Mouse (Mus musculus): ENCODE data around the gene Upf3b. TPM values are rescaled to one million over a fixed set of nuclear protein-coding genes. Genes with fewer than 3 reads are reported as not detected.
"Not testable (repeated sequence)": the region's sequence is repeated elsewhere in the genome, so short reads cannot be mapped to it uniquely, and the experiment has no call there.

Gene Upf3b
- 25.1 and 29.7 TPM in 2 replicates for polyA plus RNA-seq (2015; fragmentation: Nextera tagmentation; extraction: Ambion mirVana)

DNA sequence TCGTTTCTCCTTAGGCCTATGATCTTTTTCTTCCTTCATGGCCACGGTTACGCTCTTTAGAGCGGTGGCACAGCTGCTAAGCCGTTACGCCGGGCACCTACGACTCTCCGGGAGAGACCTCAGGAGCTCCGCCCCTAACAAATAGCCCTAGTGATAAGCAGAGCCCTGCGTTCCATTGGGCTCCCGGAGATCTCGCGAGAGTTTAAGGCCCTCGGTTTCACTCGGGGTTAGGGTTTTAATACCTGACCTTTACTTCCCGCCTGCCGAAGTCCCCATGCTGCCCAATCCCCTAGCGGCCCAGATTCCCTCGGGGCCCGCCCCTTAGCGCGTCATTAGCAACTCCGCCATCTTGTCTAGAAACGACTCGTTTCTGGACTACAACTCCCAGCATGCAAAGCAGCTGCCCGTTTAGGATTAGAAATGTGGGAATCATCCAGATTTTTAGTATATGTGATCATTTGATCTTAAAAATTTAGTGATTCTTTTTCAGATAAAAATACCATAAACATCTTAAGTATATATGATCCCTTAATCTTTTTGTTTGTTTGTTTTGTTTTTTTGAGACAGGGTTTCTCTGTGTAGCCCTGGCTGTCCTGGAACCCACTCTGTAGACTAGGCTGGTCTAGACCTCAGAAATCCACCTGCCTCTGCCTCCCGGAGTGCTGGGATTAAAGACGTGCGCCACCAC, at the start of gene Upf3b:
Gene Upf3b, minus strand, starts transcription at position 130 of the 688 bp plus-strand sequence.
- H3K27me3 ChIP-seq (replicated peaks; ENCODE audit: control insufficient read depth, insufficient read depth, low read length) = no peaks in the 10 kb centered on the region
- H3K27ac ChIP-seq (ENCODE audit: low read length) = peak within 1 kb of the TSS; percentile 88
- H3K9ac ChIP-seq (replicated peaks; ENCODE audit: low read depth, low read length) = peak within 1 kb of the TSS; percentile 69
- WGBS = 18% methylated on average over 29 of the region's 30 CpGs
- ATAC-seq = peak; percentile 98
- H3K4me2 ChIP-seq (ENCODE audit: low read length) = peak within 1 kb of the TSS; percentile 60
- H3K4me3 ChIP-seq (replicated peaks; ENCODE audit: low read length) = peak within 1 kb of the TSS; percentile 70
- peaks cover 3% of the 10 kb centered on the region; the same call in 1 of the 2 replicates for H3K4me1 ChIP-seq (replicated peaks; ENCODE audit: control insufficient read depth, insufficient read depth, low read length)
- no peaks in the 10 kb centered on the region for H3K9me3 ChIP-seq (ENCODE audit: control insufficient read depth, low read length)
- no peaks in the 10 kb centered on the region for H3K36me3 ChIP-seq (ENCODE audit: control insufficient read depth, insufficient read depth)

DNA sequence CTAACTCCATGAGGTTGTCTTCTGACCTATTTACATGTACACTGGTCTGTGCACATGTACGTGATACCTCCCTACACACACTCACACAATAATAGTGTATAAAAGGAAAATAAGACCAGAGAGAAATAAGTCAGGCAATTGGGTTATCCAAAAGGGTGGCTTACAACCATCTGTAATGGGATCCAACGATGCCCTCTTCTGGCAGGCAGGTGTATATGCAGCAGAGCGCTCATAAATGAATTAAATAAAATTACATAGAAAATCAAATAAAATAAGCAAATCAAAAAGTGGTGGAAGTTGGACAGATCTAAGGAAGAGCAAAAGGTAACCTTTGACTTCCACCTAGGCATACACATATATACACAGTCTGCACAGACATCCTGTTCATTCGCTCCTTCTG, 47.7 kb upstream of the Upf3b start:
- WGBS = 60% methylated on average over 4 of the region's 4 CpGs
- Histone ChIP-seq H3K9me3 (ENCODE audit: control insufficient read depth, low read length) (no peaks in the 10 kb centered on the region), H3K9ac (replicated peaks; ENCODE audit: low read depth, low read length) (no peak overlapping the region), H3K4me3 (replicated peaks; ENCODE audit: low read length) (no peak overlapping the region), H3K36me3 (ENCODE audit: control insufficient read depth, insufficient read depth) (no peaks in the 10 kb centered on the region), H3K4me1 (replicated peaks; ENCODE audit: control insufficient read depth, insufficient read depth, low read length) (no peaks in the 10 kb centered on the region), H3K4me2 (ENCODE audit: low read length) (no peak overlapping the region), H3K27ac (ENCODE audit: low read length) (no peak overlapping the region), H3K27me3 (replicated peaks; ENCODE audit: control insufficient read depth, insufficient read depth, low read length) (no peaks in the 10 kb centered on the region)
- no peak for ATAC-seq

DNA sequence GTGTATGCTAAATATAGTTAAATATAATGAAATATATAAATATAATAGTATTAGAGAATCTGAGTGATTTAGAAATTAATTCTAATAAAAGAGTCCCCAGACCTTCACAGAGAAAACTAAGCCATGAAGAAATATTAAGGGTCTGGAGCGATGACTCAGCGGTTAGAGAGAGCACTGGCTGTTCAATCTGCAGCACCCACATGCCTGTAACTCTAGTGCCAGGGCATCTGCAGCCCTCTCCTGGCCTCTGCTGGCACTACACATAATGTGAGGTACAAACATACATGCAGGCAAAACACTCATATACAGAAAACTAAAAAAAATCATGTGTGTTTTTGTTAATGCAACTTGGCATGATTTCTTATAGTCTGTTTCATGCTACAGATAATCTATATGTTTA, 34.8 kb upstream of the Upf3b start:
- ATAC-seq = no peak

DNA sequence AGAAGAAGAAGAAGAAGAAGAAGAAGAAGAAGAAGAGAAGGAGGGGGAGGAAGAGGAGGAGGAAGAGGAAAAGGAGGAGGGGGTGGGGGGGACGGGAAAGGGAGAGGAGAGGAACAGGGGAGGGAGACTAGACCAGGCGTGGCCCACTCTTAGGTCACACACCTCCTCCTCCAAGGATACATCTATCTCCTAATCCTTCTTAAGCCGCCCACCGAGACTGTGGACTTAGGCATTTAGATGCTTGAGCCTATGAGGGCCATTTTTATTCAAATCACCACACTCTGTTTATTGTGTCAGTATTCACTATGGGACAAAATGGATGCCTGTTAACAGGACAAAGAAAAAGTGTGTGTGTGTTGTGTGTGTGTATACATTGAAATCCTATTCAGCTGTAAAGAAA, 34.4 kb upstream of the Upf3b start:
- no CpG with 5 or more reads among the region's 4 CpGs for WGBS
- not testable (repeated sequence) for ATAC-seq; H3K27ac ChIP-seq (ENCODE audit: low read length); H3K4me2 ChIP-seq (ENCODE audit: low read length); H3K27me3 ChIP-seq (replicated peaks; ENCODE audit: control insufficient read depth, insufficient read depth, low read length); H3K9me3 ChIP-seq (ENCODE audit: control insufficient read depth, low read length); H3K36me3 ChIP-seq (ENCODE audit: control insufficient read depth, insufficient read depth); H3K4me1 ChIP-seq (replicated peaks; ENCODE audit: control insufficient read depth, insufficient read depth, low read length); H3K4me3 ChIP-seq (replicated peaks; ENCODE audit: low read length); H3K9ac ChIP-seq (replicated peaks; ENCODE audit: low read depth, low read length)

More for the DNA sequence above, 34.8 kb upstream of the Upf3b start:
- no peak overlapping the region for H3K4me3 ChIP-seq (replicated peaks; ENCODE audit: low read length)
- H3K4me2 ChIP-seq (ENCODE audit: low read length) = no peak overlapping the region
- 97% methylated on average over 2 of the region's 2 CpGs for WGBS
- H3K27ac ChIP-seq (ENCODE audit: low read length) = no peak overlapping the region
- no peak overlapping the region for H3K9ac ChIP-seq (replicated peaks; ENCODE audit: low read depth, low read length)
- no peaks in the 10 kb centered on the region for H3K4me1 ChIP-seq (replicated peaks; ENCODE audit: control insufficient read depth, insufficient read depth, low read length)
- no peaks in the 10 kb centered on the region for H3K27me3 ChIP-seq (replicated peaks; ENCODE audit: control insufficient read depth, insufficient read depth, low read length)
- H3K36me3 ChIP-seq (ENCODE audit: control insufficient read depth, insufficient read depth) = peaks cover 7% of the 10 kb centered on the region
- no peaks in the 10 kb centered on the region for H3K9me3 ChIP-seq (ENCODE audit: control insufficient read depth, low read length)

DNA sequence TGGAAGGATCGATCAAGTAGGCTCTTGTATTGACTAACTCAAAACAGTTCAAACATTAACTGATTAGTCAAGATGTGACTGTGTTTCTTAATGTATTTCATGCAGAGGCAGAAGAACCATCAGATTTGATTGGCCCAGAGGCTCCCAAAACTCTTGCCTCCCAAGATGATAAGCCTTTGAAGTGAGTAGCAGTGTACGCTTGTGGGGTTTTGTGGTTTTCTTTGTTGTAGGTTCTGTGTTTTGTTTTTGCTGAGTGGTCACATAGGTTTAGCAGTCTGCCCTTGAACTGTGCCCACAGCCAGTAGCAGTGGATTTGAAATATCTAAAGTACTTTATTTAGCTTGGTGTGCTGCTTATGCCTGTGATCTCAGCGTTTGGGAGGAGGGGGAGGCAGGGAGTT, 31.6 kb upstream of the Upf3b start:
- no peaks in the 10 kb centered on the region for H3K9me3 ChIP-seq (ENCODE audit: control insufficient read depth, low read length)
- H3K36me3 ChIP-seq (ENCODE audit: control insufficient read depth, insufficient read depth) = 0 out of 2 replicates have a peak, but pooled peaks cover 5% of the 10 kb centered on the region
- H3K27me3 ChIP-seq (replicated peaks; ENCODE audit: control insufficient read depth, insufficient read depth, low read length) = no peaks in the 10 kb centered on the region
- no peak overlapping the region for H3K4me2 ChIP-seq (ENCODE audit: low read length)
- no peak overlapping the region for H3K4me3 ChIP-seq (replicated peaks; ENCODE audit: low read length)
- H3K9ac ChIP-seq (replicated peaks; ENCODE audit: low read depth, low read length) = no peak overlapping the region
- no peak overlapping the region for H3K27ac ChIP-seq (ENCODE audit: low read length)
- 90% methylated on average over 3 of the region's 3 CpGs for WGBS
- ATAC-seq = no peak
- no peaks in the 10 kb centered on the region for H3K4me1 ChIP-seq (replicated peaks; ENCODE audit: control insufficient read depth, insufficient read depth, low read length)

DNA sequence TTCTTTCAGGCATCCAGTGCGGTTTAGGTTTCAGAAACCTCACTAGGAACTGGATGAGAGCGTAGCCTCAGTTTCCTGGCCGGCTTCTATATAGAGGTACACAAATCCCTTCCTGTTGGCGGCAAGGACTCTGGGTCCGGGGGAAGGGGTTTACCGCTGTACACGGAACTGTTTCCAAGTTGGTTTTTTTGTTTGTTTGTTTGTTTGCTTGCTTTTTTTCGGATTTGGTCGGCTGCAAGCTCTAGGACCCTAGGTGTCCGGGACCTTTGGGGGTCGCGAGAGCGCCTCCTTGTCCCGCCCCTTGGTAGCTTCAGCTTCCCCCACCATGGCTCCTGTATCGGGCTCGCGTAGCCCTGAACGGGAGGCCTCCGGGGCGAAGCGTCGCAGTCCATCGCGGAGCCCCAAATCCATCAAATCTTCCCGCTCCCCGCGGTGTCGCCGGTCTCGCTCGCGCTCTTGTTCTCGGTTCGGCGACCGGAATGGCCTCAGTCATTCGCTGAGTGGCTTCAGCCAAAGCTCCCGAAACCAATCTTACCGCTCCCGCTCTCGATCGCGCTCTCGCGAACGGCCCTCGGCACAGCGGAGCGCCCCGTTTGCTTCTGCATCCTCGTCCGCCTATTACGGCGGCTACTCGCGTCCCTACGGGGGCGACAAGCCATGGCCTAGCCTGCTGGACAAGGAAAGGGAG, 16.7 kb upstream of the Upf3b start, which contains the start of gene Nkap:
Gene Nkap, plus strand, starts transcription at position 125 of the 688 bp plus-strand sequence.
- Histone ChIP-seq H3K4me2 (ENCODE audit: low read length) (peak within 1 kb of the TSS; percentile 56), H3K36me3 (ENCODE audit: control insufficient read depth, insufficient read depth) (no peaks in the 10 kb centered on the region), H3K27ac (ENCODE audit: low read length) (peak within 1 kb of the TSS; percentile 74), H3K4me3 (replicated peaks; ENCODE audit: low read length) (peak within 1 kb of the TSS; percentile 56), H3K4me1 (replicated peaks; ENCODE audit: control insufficient read depth, insufficient read depth, low read length) (peaks cover 12% of the 10 kb centered on the region), H3K9me3 (ENCODE audit: control insufficient read depth, low read length) (no peaks in the 10 kb centered on the region), H3K27me3 (replicated peaks; ENCODE audit: control insufficient read depth, insufficient read depth, low read length) (no peaks in the 10 kb centered on the region), H3K9ac (replicated peaks; ENCODE audit: low read depth, low read length) (peak within 1 kb of the TSS; percentile 76)
- 21% methylated on average over 57 of the region's 58 CpGs for WGBS
- ATAC-seq = peak; percentile 93

DNA sequence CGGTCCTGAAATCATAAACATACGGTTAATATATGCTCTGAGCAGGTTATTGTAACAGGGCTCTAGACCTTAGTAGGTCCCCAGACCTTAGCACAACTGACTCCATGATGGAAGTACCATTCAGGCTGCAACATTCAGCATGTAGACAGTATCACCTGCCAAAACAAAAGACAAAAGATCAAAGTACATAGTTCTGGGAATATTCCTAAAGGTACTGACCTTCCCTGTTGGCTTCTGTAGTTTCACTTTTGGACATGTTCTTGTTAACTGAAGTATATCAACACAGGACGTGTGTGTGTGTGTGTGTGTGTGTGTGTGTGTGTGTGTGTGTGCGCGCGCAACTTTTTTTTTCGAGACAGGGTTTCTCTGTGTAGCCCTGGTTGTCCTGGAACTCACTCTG, 15.4 kb upstream of the Upf3b start:
- Histone ChIP-seq H3K4me2 (ENCODE audit: low read length) (no peak overlapping the region), H3K9ac (replicated peaks; ENCODE audit: low read depth, low read length) (no peak overlapping the region), H3K27ac (ENCODE audit: low read length) (no peak overlapping the region), H3K27me3 (replicated peaks; ENCODE audit: control insufficient read depth, insufficient read depth, low read length) (no peaks in the 10 kb centered on the region), H3K4me3 (replicated peaks; ENCODE audit: low read length) (no peak overlapping the region), H3K36me3 (ENCODE audit: control insufficient read depth, insufficient read depth) (no peaks in the 10 kb centered on the region), H3K4me1 (replicated peaks; ENCODE audit: control insufficient read depth, insufficient read depth, low read length) (peaks cover 12% of the 10 kb centered on the region), H3K9me3 (ENCODE audit: control insufficient read depth, low read length) (no peaks in the 10 kb centered on the region)
- no peak for ATAC-seq
- 96% methylated on average over 7 of the region's 7 CpGs for WGBS

DNA sequence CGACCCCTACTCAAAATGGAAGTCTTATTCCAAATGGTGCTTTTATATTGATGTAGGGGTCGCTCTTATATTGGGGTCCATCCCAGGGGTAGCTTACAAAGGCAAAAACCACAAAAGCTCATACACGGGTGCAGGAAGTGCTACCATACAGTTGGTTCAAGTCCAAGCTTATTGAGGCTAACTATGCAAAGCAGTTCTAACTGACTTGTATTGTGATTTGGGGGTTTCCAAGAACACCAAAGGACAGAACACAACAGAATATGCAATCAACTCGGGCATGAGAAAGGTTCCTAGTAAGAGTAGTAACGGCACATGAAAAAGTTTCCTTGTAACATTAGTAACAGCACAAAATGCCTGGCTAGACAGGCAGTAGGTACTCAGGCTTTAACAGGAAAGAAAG, 10.1 kb upstream of the Upf3b start:
- 70% methylated on average over 5 of the region's 5 CpGs for WGBS
- no peak overlapping the region for H3K4me3 ChIP-seq (replicated peaks; ENCODE audit: low read length)
- no peak for ATAC-seq
- H3K36me3 ChIP-seq (ENCODE audit: control insufficient read depth, insufficient read depth) = no peaks in the 10 kb centered on the region
- H3K9me3 ChIP-seq (ENCODE audit: control insufficient read depth, low read length) = no peaks in the 10 kb centered on the region
- no peak overlapping the region for H3K27ac ChIP-seq (ENCODE audit: low read length)
- no peak overlapping the region for H3K4me2 ChIP-seq (ENCODE audit: low read length)
- H3K9ac ChIP-seq (replicated peaks; ENCODE audit: low read depth, low read length) = no peak overlapping the region
- H3K27me3 ChIP-seq (replicated peaks; ENCODE audit: control insufficient read depth, insufficient read depth, low read length) = no peaks in the 10 kb centered on the region
- no peaks in the 10 kb centered on the region for H3K4me1 ChIP-seq (replicated peaks; ENCODE audit: control insufficient read depth, insufficient read depth, low read length)

DNA sequence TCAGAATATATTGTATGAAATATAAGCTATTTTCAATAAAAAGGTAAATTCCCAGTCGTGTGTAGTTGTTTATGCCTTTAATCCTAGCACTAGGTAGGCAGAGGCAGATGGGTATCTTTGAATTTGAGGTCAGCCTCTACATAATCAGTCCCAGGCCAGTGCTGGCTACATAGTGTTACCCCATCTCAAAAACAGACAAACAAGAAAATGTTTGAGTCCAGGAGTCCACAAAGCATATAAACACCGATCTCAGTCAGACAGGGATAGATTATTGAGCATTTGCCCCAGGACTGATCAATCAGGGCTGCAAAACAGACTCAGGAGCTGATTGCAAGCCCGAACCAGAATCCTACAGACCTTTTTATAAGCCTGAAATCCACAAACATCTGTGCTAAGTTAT, 9.5 kb upstream of the Upf3b start:
- no peak overlapping the region for H3K27ac ChIP-seq (ENCODE audit: low read length)
- WGBS = 63% methylated on average over 3 of the region's 3 CpGs
- no peak overlapping the region for H3K4me2 ChIP-seq (ENCODE audit: low read length)
- no peak overlapping the region for H3K9ac ChIP-seq (replicated peaks; ENCODE audit: low read depth, low read length)
- H3K4me1 ChIP-seq (replicated peaks; ENCODE audit: control insufficient read depth, insufficient read depth, low read length) = no peaks in the 10 kb centered on the region
- H3K36me3 ChIP-seq (ENCODE audit: control insufficient read depth, insufficient read depth) = no peaks in the 10 kb centered on the region
- H3K9me3 ChIP-seq (ENCODE audit: control insufficient read depth, low read length) = no peaks in the 10 kb centered on the region
- ATAC-seq = no peak
- no peaks in the 10 kb centered on the region for H3K27me3 ChIP-seq (replicated peaks; ENCODE audit: control insufficient read depth, insufficient read depth, low read length)
- H3K4me3 ChIP-seq (replicated peaks; ENCODE audit: low read length) = no peak overlapping the region
